Mouse (Mus musculus): ENCODE measurements around the gene Dab2ip.

DNA sequence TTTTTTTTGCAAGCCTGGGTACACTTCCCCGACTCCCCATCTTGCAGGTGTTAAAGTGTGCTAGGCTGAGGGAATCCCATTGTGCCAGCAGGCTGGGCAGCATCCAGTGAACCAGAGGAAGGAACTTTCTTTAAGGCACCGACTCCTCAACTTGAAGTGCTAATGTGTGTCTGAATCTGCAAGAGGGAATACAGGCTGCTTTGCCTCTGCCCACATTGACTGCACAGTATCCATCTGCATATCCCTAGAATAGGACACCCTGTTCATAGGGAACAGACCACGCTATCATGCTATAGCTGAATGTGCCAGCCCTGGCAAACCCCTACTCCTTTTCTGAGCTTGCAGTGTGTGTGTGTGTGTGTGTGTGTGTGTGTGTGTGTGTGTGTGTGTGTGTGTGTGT lies 115.1 kb downstream of the Dab2ip start:
- TF ChIP-seq EP300 (IDR thresholded peaks at IDR 0.05; ENCODE audit: low read depth) (no peak), CTCF (IDR thresholded peaks at IDR 0.05; ENCODE audit: low read depth) (no peak)
